Mouse (Mus musculus) mesoderm, embryonic 11.5 days (tissue): ENCODE data around the gene Nxph4.

Source experiments
- DNase-seq: peaks from one replicate; pipeline ENCODE4 v3.0.0-alpha.2; 2012; ENCODE audit warnings: low read depth, low spot score

The Nxph4 gene

DNA sequence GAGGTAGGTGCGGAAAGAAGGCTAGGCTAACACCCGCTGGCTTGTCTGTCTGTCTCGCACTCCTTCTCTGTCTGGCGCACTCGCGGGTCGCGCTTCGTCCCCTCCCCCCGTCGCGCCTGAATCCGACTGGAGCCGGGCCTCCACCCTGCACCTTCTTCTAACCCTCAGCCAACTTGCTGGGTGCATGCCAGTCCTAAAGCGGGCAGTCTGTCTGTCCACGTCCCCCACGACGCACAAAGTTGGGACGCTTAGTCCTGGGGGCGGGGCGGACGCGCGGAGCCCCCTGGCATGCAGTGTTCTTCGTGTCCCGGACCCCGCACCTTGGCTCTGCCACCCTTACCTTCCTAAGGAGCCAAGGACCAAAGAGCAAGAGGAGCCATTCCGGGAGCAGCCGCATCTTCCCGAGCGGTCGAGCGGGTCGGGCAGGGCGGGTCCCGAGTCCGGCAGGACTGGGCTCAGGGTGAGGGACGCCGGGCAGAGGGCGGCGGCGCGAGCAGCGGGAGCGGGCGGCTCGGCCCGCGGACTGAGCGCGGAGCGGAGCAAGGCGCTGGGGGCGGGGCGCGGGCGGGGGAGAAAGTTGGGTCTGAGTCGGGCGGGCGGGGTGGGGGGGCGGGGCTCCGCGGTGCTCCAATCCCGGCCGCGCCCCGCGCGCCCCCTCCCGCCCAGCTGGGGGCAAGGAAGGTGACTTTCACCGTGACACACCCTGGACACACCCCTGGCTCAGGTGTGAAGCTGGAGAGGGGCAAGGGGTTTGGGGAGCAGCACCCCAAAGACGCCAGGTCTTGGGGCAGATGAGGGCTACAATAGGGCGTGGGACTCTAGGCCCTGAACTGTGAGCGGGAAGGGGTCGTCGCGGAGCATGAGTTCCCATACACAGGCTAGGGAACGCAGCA, at the start of gene Nxph4:
Nxph4 (minus strand) TSS at position 524 of the 893 bp plus-strand sequence.
- DNase-seq = no peak

DNA sequence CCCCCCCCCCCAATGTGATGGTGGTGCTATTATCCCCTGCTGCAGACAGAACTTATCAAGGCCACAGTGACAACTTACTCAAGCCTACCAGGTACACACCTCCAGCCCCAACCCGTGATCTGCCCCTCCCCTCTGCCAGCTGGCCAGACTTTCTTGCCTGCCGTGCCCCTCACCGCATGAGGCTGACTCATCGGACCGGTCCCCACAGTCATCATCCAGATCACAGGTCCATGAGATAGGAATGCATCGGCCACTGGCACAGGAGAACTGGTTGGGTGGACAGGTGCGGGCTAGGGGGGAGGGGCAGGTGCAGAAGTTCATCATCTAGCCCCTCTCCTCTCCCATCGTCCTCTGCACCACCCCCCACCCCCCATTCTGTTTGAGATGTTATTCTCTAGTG, 49.3 kb upstream of the Nxph4 start:
- no peak for DNase-seq

GRCm38 (mm10) chr10:127581291-127581690, 46.9 kb upstream of the Nxph4 start:
- DNase-seq = no peak

GRCm38 (mm10) chr10:127577982-127578381, 43.6 kb upstream of the Nxph4 start:
- no peak for DNase-seq

GRCm38 (mm10) chr10:127577156-127577555, 42.8 kb upstream of the Nxph4 start:
- DNase-seq = no peak

GRCm38 (mm10) chr10:127576381-127576961, 42.1 kb upstream of the Nxph4 start:
- DNase-seq = no peak

- no peak for DNase-seq
Measured at GRCm38 (mm10) chr10:127575741-127576140, 41.4 kb upstream of the Nxph4 start.

DNA sequence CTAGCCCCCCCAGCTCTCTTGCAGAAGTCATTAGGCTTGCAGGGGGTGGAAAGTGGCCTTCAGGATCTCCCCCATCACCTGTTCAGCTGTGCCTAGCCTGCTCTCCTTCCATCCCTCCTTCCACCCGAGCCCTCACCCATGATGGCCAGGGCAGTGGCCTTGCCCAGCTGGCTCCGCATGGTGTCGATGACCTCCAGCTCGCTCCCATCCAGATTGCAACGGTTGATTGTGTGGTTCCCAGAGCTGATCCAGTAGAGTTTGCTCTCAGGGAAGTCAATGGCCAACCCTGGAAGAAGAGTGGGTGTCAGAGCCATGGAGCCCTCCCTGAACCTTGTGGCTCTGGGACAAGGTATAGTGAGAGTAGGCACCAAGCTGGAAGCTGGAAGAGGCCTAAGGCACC, 37.9 kb upstream of the Nxph4 start:
- no peak for DNase-seq

DNA sequence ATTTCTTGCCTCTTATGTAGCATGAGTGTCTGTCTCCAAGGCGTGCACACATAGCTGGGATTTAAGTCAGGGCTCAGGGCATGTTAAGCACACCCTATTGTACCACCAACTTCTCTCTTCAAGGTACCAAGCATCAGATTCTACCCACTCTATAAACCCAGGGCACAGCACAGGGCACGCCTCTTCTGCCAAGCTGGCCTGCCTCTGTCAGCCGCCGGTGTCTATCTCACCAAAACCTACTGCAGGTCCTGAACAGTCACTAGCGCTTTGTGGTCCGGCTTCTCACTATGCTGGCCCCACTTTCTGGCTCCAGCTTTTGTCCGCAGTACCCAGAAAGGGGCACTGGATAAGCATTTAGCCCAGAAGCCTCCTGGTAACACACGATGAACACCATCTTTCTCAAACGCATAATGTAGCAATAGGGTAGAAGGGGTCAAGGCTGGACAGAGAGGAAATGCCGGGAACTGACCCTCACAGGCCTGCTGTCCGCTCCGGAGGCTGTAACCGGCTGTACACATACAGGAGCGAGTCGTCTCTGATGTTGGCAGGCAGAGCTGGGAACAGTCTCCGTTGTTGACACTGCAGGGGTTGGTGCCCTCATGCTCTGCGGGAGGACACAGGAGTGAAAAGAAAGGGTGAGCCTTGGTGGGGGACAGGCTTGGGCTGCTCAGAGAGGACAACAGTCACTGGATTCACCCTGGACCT, 36.7 kb upstream of the Nxph4 start:
- DNase-seq = no peak

- no peak for DNase-seq
Measured at GRCm38 (mm10) chr10:127570384-127570783, 36.0 kb upstream of the Nxph4 start.

GRCm38 (mm10) chr10:127569450-127569849, 35.1 kb upstream of the Nxph4 start:
- peak; percentile 88 for DNase-seq

- no peak for DNase-seq
Measured at GRCm38 (mm10) chr10:127566553-127567326, 32.4 kb upstream of the Nxph4 start.

- no peak for DNase-seq
Measured at GRCm38 (mm10) chr10:127564301-127564700, 29.9 kb upstream of the Nxph4 start.

DNA sequence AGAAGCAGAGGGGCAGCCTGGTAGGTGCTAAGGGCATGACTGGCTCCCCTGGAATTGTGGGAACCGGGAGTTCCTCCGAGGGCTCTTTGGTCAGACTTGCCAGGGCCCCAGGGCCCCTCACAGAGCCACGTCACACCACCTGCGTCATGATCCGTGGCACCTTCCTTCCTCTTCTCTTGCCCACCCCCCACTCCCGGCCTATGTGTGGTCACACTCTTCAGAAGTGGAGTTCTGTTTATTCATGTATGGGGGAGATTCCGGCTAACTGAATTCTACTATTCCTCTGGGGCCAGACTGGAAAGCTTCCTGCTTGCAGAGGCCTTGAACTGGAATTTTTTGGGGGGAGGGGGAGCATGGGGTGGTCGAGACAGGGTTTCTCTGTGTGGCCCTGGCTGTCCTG, 29.5 kb upstream of the Nxph4 start:
- DNase-seq = no peak

GRCm38 (mm10) chr10:127561145-127561544, 26.8 kb upstream of the Nxph4 start:
- DNase-seq = no peak

DNA sequence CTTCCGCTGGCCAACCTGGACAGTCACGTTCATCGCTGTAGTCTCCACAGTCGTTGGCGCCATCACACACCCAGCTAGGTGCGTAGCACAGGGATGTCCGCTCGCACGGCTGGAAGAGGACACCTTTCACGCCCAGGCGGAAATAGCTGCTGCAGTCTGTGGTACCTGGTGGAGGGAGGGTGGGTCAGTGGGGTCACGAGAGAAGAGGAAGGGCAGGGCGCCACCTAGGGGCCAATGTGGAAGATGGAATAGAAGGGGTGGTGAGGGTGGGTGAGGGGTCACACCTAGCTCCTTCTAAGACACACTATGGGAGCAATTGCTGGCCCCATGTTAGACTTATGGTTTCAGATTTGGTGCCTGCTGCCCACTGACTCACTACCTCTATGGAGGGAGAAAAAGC, 23.0 kb upstream of the Nxph4 start:
- no peak for DNase-seq

DNA sequence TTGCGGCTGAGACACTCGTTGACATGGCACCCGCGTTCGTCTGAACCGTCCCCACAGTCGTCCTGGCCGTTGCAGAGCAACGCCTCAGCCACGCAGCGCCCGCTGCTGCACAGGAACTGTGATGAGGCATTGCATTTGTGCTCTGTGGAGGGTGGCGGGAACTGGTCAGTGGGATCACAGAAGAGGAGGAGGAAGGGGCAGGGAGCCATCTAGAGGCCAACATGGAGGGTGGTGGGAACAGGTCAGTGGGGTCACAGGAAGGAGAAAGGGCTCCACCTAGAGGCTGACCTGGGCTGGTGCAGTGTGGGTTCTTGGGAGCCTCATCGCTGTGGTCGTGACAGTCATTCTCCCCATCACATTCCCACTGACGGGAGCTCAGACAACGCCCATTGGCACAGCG, 21.3 kb upstream of the Nxph4 start:
- peak; percentile 58 for DNase-seq

DNA sequence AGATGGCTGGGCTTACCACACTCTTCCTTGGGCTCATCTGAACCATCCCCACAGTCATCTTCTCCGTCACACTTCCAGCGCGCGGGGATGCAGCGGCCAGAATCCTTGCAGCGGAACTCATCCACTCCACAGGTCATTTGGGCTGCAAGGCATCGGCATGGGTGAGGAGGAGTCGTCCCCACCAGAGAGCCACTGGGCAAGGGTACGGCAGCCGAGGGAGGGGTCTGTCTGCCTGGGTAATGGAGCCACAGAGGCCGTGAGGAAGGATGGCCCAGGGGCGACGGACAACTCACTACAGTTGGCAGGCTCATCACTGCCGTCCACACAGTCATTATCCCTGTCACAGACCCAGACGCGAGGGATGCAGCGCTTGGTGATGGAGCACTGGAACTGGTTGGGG, 15.5 kb upstream of the Nxph4 start:
- no peak for DNase-seq

DNA sequence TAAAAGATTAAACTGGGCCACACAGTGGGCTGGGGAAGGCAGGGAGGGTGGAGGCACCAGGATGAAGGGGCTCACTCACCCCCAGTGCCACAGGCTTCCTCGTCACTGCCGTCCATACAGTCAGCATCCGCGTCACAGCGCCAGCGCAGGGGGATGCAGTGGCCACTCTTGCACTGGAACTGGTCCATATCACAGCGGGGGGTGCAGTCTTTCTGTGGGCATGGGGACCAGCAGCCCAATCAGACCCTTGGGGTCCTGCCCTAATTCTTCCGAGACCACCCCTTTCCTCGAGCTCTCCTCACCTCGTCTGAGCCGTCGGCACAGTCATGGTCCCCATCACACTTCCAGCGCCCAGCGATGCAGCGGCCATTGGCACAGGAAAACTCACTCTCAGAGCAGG, 13.9 kb upstream of the Nxph4 start:
- DNase-seq = no peak

- DNase-seq = no peak
Measured at GRCm38 (mm10) chr10:127546505-127546904, 12.1 kb upstream of the Nxph4 start.

DNA sequence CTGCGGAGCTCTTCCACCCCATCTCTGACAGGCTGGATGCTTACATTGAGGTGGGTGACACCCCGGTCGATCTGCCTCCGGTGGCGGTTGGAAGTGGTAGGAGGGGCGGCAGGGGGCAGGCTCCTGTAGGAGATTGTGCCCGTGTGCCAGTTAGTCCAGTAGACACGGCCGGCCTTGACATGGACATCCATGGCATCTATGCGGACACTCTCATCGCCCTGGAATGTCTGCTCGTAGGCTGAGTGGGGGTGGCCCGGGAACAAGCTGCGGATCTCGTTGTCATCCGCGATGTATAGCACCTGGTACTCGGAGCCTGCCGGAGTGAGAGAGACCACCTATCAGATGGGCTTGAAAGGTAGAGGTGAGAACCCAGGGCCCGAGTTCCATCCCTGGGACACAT, 10.0 kb upstream of the Nxph4 start:
- DNase-seq = no peak

- no peak for DNase-seq
Measured at GRCm38 (mm10) chr10:127543916-127544315, 9.6 kb upstream of the Nxph4 start.
